Mouse (Mus musculus) thymus, adult 2 months (tissue): ENCODE data around the gene Dcun1d1. TPM values are rescaled to one million over a fixed set of nuclear protein-coding genes. Genes with fewer than 3 reads are reported as not detected.

ENCODE experiments used
- DNase-seq: peaks from one replicate; pipeline ENCODE4 v3.0.0; 2021
- H3K27ac ChIP-seq: fragments of 200-500 bp; 2 replicates; pipeline ENCODE4 v1.5.1; 2012; ENCODE audit warnings: low read length, control low read depth; ENCODE audit not compliant: control insufficient read depth, insufficient read depth
- H3K27me3 ChIP-seq: fragments of 200-500 bp; 2 replicates; pipeline ENCODE4 v1.6.1; 2012; ENCODE audit warnings: mild to moderate bottlenecking, low read length, moderate library complexity, mixed read lengths; ENCODE audit not compliant: control insufficient read depth, insufficient read depth
- H3K36me3 ChIP-seq: fragments of 200-500 bp; 2 replicates; pipeline ENCODE4 v1.6.1; 2012; ENCODE audit warnings: mild to moderate bottlenecking, low read length, moderate library complexity; ENCODE audit not compliant: control insufficient read depth, insufficient read depth
- H3K4me1 ChIP-seq: fragments of 200-500 bp; replicated peaks from 2 replicates; pipeline ENCODE4 v1.6.1; 2012; ENCODE audit warnings: low read length; ENCODE audit not compliant: control insufficient read depth, insufficient read depth
- H3K4me3 ChIP-seq: fragments of 200-500 bp; 2 replicates; pipeline ENCODE4 v1.5.1; 2012; ENCODE audit warnings: mild to moderate bottlenecking, low read length, control low read depth, moderate library complexity; ENCODE audit not compliant: control insufficient read depth, insufficient read depth
- CTCF ChIP-seq: fragments of 200-500 bp; IDR thresholded peaks from 2 replicates; pipeline ENCODE4 v1.5.1; 2012; ENCODE audit warnings: mild to moderate bottlenecking, control low read depth, low read length, moderate library complexity, borderline replicate concordance; ENCODE audit not compliant: control insufficient read depth, poor library complexity, insufficient read depth; ENCODE audit errors: extremely low read depth
- POLR2A ChIP-seq: fragments of 200-500 bp; IDR thresholded peaks from 2 replicates; pipeline ENCODE4 v1.6.1; 2012; ENCODE audit warnings: mild to moderate bottlenecking, low read length, control low read depth, moderate library complexity; ENCODE audit not compliant: control insufficient read depth, poor library complexity, insufficient read depth; ENCODE audit errors: extremely low read depth
- WGBS: fragments of 180-500 bp; shearing (Covaris S2); methylation state at CpG from one replicate; pipeline ENCODE4 v1.1.7; 2018; 5-methylcytosine and 5-hydroxymethylcytosine counted together
- polyA plus RNA-seq: library from polyadenylated mRNA; depleted of rRNA; stranded (reverse); fragments of >200 nt; gene quantifications from 2 replicates; pipeline ENCODE4 v1.2.3, GENCODE M21; 2012

Gene Dcun1d1
- polyA plus RNA-seq, 1 experiment: 6.2 TPM

DNA sequence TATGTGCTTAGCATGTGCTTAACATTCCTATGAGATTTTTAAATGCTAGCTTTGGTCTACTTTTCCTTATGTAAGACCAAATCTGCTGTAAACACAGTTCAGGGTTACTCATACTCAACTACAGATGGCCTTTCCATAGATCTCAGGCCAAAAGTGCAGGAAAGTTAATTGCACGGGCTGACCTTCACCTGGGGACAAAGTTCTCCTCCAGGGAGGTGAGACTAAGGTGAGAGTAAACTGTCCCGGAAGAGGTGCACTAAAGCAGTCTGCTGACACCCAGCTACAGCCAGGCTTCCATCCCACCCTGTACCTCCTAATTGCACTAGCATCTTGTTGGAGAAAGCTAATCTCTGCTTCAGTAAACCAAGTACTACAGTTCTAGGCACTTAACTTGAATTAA is 11.4 kb downstream of the Dcun1d1 start:
- TF ChIP-seq POLR2A (no peak), CTCF (no peak)
- H3K27ac ChIP-seq: no peak overlapping the region

DNA sequence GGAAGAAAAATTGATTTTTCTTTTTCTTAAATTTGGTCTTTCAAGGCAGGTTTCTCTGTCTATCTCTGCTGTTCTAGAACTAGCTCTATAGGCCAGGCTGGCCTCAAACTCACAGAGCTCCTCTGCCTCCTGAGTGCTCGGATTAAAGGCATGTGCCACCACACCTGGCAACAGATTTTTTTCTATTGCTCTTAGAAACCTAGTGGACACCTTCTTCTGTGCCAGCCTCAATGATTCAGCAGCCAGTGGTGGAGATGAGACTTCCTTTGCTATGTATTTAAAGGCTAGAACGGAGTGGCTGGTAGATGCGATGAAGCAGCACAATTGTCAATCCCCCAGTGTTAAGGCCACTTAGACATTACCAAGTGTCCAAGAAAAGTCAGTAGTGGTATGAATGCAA is 13.2 kb downstream of the Dcun1d1 start:
- TF ChIP-seq CTCF: no peak
- no peak for TF ChIP-seq POLR2A
- H3K4me3 ChIP-seq: no peak overlapping the region
- 58% methylated on average over 3 of the region's 3 CpGs for WGBS

More for the DNA sequence above, 11.4 kb downstream of the Dcun1d1 start:
- Histone ChIP-seq H3K36me3 (no peaks in the 10 kb centered on the region), H3K27me3 (no peaks in the 10 kb centered on the region), H3K4me1 (peaks cover 10% of the 10 kb centered on the region), H3K4me3 (no peak overlapping the region)
- no peak for DNase-seq
- 89% methylated on average over 2 of the region's 2 CpGs for WGBS

DNA sequence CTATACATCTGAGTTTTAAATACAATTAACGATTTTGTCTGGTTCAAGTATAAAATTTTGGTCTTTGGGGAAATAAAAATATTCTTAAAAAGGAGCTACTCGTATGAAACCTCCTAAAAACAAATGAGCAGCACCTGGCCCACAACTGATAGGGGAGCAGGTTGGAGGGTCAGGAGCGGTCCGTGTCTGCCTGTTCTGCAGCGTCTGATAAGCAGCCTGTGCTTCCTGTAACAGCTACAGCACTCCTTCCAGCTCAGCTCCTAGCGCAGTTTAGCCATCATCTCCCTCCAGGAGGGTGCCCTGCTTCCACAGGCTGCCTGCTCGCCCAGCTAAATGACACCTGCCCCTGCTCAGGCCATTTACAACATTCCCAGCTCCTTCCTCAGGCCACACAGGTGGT is 13.8 kb downstream of the Dcun1d1 start:
- no peak for TF ChIP-seq CTCF
- TF ChIP-seq POLR2A: no peak
- no peaks in the 10 kb centered on the region for H3K36me3 ChIP-seq
- no peak overlapping the region for H3K4me3 ChIP-seq

More for the DNA sequence above, 13.2 kb downstream of the Dcun1d1 start:
- H3K36me3 ChIP-seq: no peaks in the 10 kb centered on the region
- no peaks in the 10 kb centered on the region for H3K27me3 ChIP-seq
- peaks cover 8% of the 10 kb centered on the region for H3K4me1 ChIP-seq
- H3K27ac ChIP-seq: no peak overlapping the region
- no peak for DNase-seq

GRCm38 (mm10) chr3:35922522-35922921 is 14.7 kb downstream of the Dcun1d1 start:
- no peak for DNase-seq
- TF ChIP-seq CTCF (no peak), POLR2A (no peak)
- Histone ChIP-seq H3K27ac (no peak overlapping the region), H3K36me3 (no peaks in the 10 kb centered on the region), H3K4me3 (no peak overlapping the region), H3K27me3 (no peaks in the 10 kb centered on the region), H3K4me1 (peaks cover 8% of the 10 kb centered on the region)
- WGBS: 63% methylated on average over 4 of the region's 4 CpGs

More for the DNA sequence above, 13.8 kb downstream of the Dcun1d1 start:
- H3K4me1 ChIP-seq: peaks cover 8% of the 10 kb centered on the region
- H3K27me3 ChIP-seq: no peaks in the 10 kb centered on the region
- DNase-seq: no peak
- H3K27ac ChIP-seq: no peak overlapping the region
- 22% methylated on average over 7 of the region's 7 CpGs for WGBS

GRCm38 (mm10) chr3:35918229-35918628 is 19.0 kb downstream of the Dcun1d1 start:
- DNase-seq: no peak
- 0 out of 2 replicates have a peak, but pooled peaks cover 4% of the 10 kb centered on the region for H3K4me1 ChIP-seq
- H3K4me3 ChIP-seq: no peak overlapping the region
- peaks cover 13% of the 10 kb centered on the region; the same call in 1 of the 2 replicates for H3K36me3 ChIP-seq
- no peak for TF ChIP-seq POLR2A
- no peak for TF ChIP-seq CTCF
- H3K27me3 ChIP-seq: no peaks in the 10 kb centered on the region
- 95% methylated on average over 3 of the region's 3 CpGs for WGBS
- H3K27ac ChIP-seq: no peak overlapping the region

GRCm38 (mm10) chr3:35908982-35909680 is 28.1 kb downstream of the Dcun1d1 start:
- no peak for DNase-seq
- TF ChIP-seq CTCF: no peak
- TF ChIP-seq POLR2A: no peak
- Histone ChIP-seq H3K4me1 (no peaks in the 10 kb centered on the region), H3K4me3 (no peak overlapping the region), H3K27ac (no peak overlapping the region), H3K36me3 (peaks cover 6% of the 10 kb centered on the region), H3K27me3 (no peaks in the 10 kb centered on the region)
- WGBS: 57% methylated on average over 7 of the region's 7 CpGs
